Mouse (Mus musculus) lung, embryonic 14.5 days (tissue): ENCODE measurements around the gene Grin2a. TPM values are rescaled to one million over a fixed set of nuclear protein-coding genes. Genes with fewer than 3 reads are reported as not detected.

Experiments
- ATAC-seq: fragments of 200-750 bp; cut with Nextera tagmentation; 2 replicates; pipeline ENCODE4 v1.8.0; 2017; ENCODE audit warnings: mild to moderate bottlenecking, moderate TSS enrichment, moderate library complexity; ENCODE audit not compliant: insufficient read depth
- DNase-seq: peaks from one replicate; pipeline ENCODE4 v3.0.0-alpha.2; 2015
- H3K27ac ChIP-seq: fragments of 300-500 bp; sonication (generic); 2 replicates; pipeline ENCODE4 v1.5.1; 2014; ENCODE audit warnings: low read depth, mild to moderate bottlenecking, moderate library complexity
- H3K27me3 ChIP-seq: fragments of 300-500 bp; sonication (generic); 2 replicates; pipeline ENCODE4 v1.6.1; 2014; ENCODE audit warnings: low read length, control low read depth; ENCODE audit not compliant: insufficient read depth
- H3K36me3 ChIP-seq: fragments of 300-500 bp; sonication (generic); 2 replicates; pipeline ENCODE4 v1.6.1; 2014; ENCODE audit warnings: control low read depth; ENCODE audit not compliant: insufficient read depth
- H3K4me1 ChIP-seq: fragments of 300-500 bp; sonication (generic); 2 replicates; pipeline ENCODE4 v1.6.1; 2014; ENCODE audit warnings: antibody characterized with exemption, control low read depth; ENCODE audit not compliant: insufficient read depth
- H3K4me2 ChIP-seq: fragments of 300-500 bp; sonication (generic); 2 replicates; pipeline ENCODE4 v1.6.1; 2014; ENCODE audit warnings: mild to moderate bottlenecking
- H3K4me3 ChIP-seq: fragments of 300-500 bp; sonication (generic); 2 replicates; pipeline ENCODE4 v1.5.1; 2014; ENCODE audit warnings: low read depth, low read length
- H3K9ac ChIP-seq: fragments of 300-500 bp; sonication (generic); 2 replicates; pipeline ENCODE4 v1.6.1; 2014
- H3K9me3 ChIP-seq: fragments of 300-500 bp; sonication (generic); 2 replicates; pipeline ENCODE4 v1.6.1; 2016; ENCODE audit warnings: low read depth, low read length, control low read depth
- CTCF ChIP-seq: IDR thresholded peaks from 2 replicates; pipeline ENCODE4 v1.5.1; 2016; ENCODE audit warnings: antibody characterized with exemption, low read depth
- WGBS: fragments of 180-500 bp; shearing (Covaris S2); extraction: QIAGEN DNeasy Blood & Tissue Kit; methylation state at CpG from one replicate; pipeline ENCODE4 v1.1.7; 2014; 5-methylcytosine and 5-hydroxymethylcytosine counted together
- polyA plus RNA-seq: library from polyadenylated mRNA; unstranded; fragments of >200 nt; fragmentation: Nextera tagmentation; extraction: Ambion mirVana; gene quantifications from 2 replicates; pipeline ENCODE4 v1.2.1, GENCODE M21; 2014

Gene Grin2a
- polyA plus RNA-seq, 1 experiment from 2014 or later, result 0.01 TPM

DNA sequence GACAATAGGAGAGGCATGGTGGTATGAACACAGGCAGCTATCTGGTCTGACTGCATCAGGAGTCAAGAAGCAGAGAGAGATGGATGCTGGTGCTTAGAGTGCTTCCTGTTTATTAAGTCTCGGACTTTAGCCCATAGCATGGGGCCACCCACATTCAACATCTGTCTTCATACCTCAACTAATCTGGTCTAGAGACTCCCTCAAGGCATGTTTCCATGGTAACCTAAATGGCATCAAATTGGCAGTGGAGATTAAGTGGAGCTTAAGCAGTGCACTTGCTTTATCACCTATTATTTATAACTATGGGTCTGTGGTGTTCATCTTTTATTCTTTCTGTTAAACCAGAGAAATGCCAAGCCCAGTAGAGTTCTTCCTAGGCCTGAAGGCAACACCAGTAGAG lies 433.5 kb downstream of the Grin2a start:
- no peak for DNase-seq
- Histone ChIP-seq H3K4me2 (no peak overlapping the region), H3K9ac (no peak overlapping the region), H3K9me3 (no peaks in the 10 kb centered on the region), H3K27ac (no peak overlapping the region), H3K36me3 (no peaks in the 10 kb centered on the region), H3K4me1 (no peaks in the 10 kb centered on the region), H3K27me3 (no peaks in the 10 kb centered on the region), H3K4me3 (no peak overlapping the region)
- no peak for TF ChIP-seq CTCF
- WGBS, result 29% methylated on average over 1 of the region's 1 CpGs
- no peak for ATAC-seq

DNA sequence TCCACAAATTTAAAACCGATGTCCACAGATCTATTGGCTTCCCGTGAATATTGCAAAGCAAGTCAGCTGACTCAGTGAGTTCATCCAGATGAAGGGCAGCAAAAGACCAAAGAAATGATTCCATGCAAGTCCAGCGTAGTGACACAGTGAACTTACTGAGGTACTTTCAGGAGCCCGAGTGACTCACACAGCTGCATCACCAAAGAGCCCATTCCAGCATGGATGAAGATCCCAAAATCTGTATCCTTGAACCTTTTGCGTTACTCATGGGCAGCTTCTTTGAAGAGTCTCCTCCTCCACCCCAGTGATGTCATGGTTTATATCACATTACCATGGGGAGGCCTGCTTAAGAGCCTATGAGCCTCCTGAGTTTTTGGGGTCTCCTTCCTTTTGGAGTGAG lies 460.2 kb downstream of the Grin2a start:
- Histone ChIP-seq H3K36me3 (no peaks in the 10 kb centered on the region), H3K27me3 (no peaks in the 10 kb centered on the region), H3K9me3 (no peaks in the 10 kb centered on the region), H3K4me2 (no peak overlapping the region), H3K9ac (no peak overlapping the region), H3K4me3 (no peak overlapping the region), H3K4me1 (no peaks in the 10 kb centered on the region), H3K27ac (no peak overlapping the region)
- ATAC-seq (no peak), DNase-seq (no peak)
- 84% methylated on average over 5 of the region's 5 CpGs for WGBS
- TF ChIP-seq CTCF, result no peak

DNA sequence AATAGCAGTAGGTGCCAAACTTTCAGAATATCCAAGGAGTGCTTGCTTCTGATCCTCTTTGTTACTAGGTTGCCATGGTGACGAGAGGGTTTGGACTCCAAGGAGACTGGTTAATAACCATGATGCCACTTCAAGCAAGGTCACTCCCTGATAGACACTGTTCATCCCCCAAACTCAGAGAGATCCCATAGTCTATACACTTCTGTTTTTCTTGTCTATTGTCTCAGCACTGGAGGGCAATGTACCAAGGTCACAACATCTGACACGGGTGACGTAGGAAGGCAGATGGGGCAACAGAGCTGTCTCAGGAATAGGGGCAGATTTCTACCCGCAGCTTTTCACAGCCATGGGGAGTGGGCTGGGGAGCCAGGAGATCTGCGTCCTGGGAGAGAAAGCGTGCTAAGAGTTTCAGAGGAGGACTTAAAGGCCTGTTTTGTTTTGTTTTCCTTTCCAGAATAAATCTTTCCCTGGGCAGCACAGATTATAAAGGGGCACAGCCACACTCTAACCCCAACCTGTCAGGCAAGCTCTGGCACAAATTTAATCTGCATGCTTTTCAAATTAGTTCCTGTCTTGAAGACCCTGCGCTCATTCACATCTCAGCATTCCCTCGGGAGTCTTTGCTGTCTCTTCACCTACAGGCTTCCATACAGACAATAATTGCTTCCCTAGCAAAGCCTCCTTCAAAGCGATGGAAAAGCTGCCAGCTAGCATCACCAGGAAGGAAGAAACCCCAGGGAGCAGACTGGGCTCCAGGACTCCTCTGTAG lies 461.6 kb downstream of the Grin2a start:
- no peaks in the 10 kb centered on the region for H3K27me3 ChIP-seq
- H3K9me3 ChIP-seq, result no peaks in the 10 kb centered on the region
- H3K4me1 ChIP-seq, result no peaks in the 10 kb centered on the region
- DNase-seq, result no peak
- H3K4me2 ChIP-seq, result no peak overlapping the region
- no peak for ATAC-seq
- no peak overlapping the region for H3K4me3 ChIP-seq
- no peak overlapping the region for H3K9ac ChIP-seq
- TF ChIP-seq CTCF, result no peak
- no peak overlapping the region for H3K27ac ChIP-seq
- 70% methylated on average over 9 of the region's 9 CpGs for WGBS
- no peaks in the 10 kb centered on the region for H3K36me3 ChIP-seq

DNA sequence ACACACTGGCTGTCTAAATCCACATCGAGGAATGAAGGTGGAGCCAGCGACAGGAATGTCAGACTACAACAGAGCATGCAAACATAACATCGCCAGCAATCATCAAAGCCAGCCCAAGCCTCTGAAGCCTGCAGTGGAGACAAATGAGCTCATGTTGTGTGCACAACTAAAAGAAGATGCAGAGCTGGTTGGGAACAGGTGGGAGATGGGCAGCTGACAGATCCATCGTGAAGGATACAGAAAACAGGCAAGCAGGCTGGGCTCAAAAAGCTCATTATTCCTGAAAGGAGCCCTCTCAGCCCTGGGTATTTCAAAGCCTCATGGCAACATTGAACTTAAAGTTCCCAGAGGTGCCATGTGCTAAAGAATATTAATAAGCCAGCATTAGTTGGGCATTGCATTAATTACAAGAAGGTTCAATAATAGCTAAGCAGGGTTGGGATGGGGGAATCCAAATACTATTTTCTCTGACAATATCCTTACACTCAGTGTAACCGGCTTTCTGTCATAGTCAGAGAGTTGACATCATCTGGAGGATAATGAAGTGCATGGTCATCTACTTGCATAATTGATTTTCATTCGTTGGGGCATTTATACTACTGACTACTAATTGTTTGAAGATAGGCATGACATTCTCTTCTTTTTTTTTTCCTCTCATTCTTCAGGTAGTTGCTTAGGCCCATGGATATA lies 462.4 kb downstream of the Grin2a start:
- no peak overlapping the region for H3K4me2 ChIP-seq
- DNase-seq (no peak), ATAC-seq (no peak)
- TF ChIP-seq CTCF, result no peak
- no peaks in the 10 kb centered on the region for H3K4me1 ChIP-seq
- no peaks in the 10 kb centered on the region for H3K9me3 ChIP-seq
- no peak overlapping the region for H3K9ac ChIP-seq
- H3K27ac ChIP-seq, result no peak overlapping the region
- H3K36me3 ChIP-seq, result no peaks in the 10 kb centered on the region
- no peak overlapping the region for H3K4me3 ChIP-seq
- 63% methylated on average over 6 of the region's 6 CpGs for WGBS
- no peaks in the 10 kb centered on the region for H3K27me3 ChIP-seq

DNA sequence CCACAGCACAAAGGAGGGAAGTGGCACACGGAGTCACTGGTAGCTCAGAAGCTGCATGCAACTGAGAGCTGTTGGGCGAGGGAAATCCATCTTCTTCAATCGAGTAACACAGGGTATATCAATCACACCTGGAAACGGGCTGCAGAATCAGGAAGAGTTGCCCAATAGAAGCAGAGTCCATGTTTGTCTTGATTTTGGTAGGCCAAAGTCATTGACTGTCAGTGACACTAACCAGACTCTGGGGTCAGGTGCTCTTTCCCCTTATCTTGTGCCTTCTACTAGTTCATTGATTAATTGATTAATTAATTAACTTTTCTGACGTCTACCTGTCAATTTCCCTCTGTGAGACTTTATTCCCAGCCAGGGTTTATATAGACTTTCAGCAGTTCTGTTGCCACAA lies 468.1 kb downstream of the Grin2a start:
- 50% methylated on average over 5 of the region's 5 CpGs for WGBS
- no peak for TF ChIP-seq CTCF
- ATAC-seq, result no peak

DNA sequence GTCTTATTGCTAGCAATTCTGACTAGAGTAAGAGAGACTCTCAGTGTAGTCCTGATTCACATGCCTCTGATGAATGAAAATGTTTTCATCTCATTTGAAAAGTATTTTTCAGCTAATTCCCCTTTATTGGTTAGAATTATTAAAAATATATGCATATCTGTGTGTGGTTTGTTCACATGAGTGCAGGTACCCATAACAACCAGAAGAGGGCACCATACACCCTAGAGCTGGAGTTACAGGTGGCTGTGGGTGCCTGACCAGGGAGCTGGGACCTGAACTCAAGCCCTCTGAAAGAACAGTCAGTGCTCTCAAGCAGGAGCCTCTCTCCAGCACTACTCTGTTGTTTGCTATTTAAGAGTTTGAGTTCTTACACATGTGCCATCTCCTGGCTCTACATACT lies 472.0 kb downstream of the Grin2a start:
- H3K36me3 ChIP-seq, result no peaks in the 10 kb centered on the region
- H3K27me3 ChIP-seq, result no peaks in the 10 kb centered on the region
- DNase-seq, result no peak
- H3K4me1 ChIP-seq, result no peaks in the 10 kb centered on the region
- TF ChIP-seq CTCF, result no peak
- H3K9ac ChIP-seq, result no peak overlapping the region
- no peaks in the 10 kb centered on the region for H3K9me3 ChIP-seq
- H3K27ac ChIP-seq, result no peak overlapping the region
- no peak overlapping the region for H3K4me2 ChIP-seq
- H3K4me3 ChIP-seq, result no peak overlapping the region
- no peak for ATAC-seq

More for the DNA sequence above, 468.1 kb downstream of the Grin2a start:
- Histone ChIP-seq H3K27ac (no peak overlapping the region), H3K36me3 (no peaks in the 10 kb centered on the region), H3K27me3 (no peaks in the 10 kb centered on the region), H3K4me1 (no peaks in the 10 kb centered on the region), H3K4me3 (no peak overlapping the region), H3K4me2 (no peak overlapping the region), H3K9ac (no peak overlapping the region), H3K9me3 (no peaks in the 10 kb centered on the region)
- no peak for DNase-seq

Other genes with a start within 250 kb of the Grin2a start
- gene Rpl39l, start 174.7 kb upstream of the Grin2a start, polyA plus RNA-seq, result not detected in 2 replicates
- 2.5 and 2.7 TPM in 2 replicates for gene Atf7ip2, start 197.2 kb upstream of the Grin2a start, polyA plus RNA-seq